In genomic region chr10:98541062-98541461, GRCm38 (mm10) we compare ENCODE assay signal across 13 mouse cellular contexts.
"Had no signal": no experiment of that assay in that cellular context is flagged by ENCODE, and none has a peak within 500 bp of the region (broad histone marks: within the 10 kb centered on the region; RNA-seq: fewer than 3 reads in every experiment).

No protein-coding gene starts in this region.

- DNase-seq: kidney, postnatal 25 days; liver; liver, embryonic 13.5 days; liver, postnatal 0 days; retina, postnatal 1 day; right cerebral cortex, postnatal 4 days; thymus, adult 2 months; thymus, postnatal 25 days had no signal

- H3K4me3 ChIP-seq: limb, embryonic 12.5 days; liver, embryonic 13.5 days; lung, embryonic 15.5 days; midbrain, embryonic 12.5 days; neural tube, embryonic 13.5 days; stomach, embryonic 15.5 days had no signal

- H3K27ac ChIP-seq: limb, embryonic 12.5 days; liver, embryonic 13.5 days; lung, embryonic 15.5 days; midbrain, embryonic 12.5 days; neural tube, embryonic 13.5 days; stomach, embryonic 15.5 days had no signal
